Mouse (Mus musculus) brain, adult 2 months (tissue): ENCODE results near the gene Ddx46.
"Not testable (repeated sequence)": the region's sequence is repeated elsewhere in the genome, so short reads cannot be mapped to it uniquely, and the experiment has no call there.

Experiments
- DNase-seq: peaks from one replicate; pipeline ENCODE4 v3.0.0; 2011; ENCODE audit warnings: low read depth, low spot score

The Ddx46 gene

GRCm38 (mm10) chr13:55636185-55636983 lies 1.6 kb downstream of the Ddx46 start:
- DNase-seq: no peak

- DNase-seq: peak; percentile 74
These were observed 5.7 kb downstream of the Ddx46 start for GRCm38 (mm10) chr13:55640480-55640879.

GRCm38 (mm10) chr13:55644525-55644924 lies 9.7 kb downstream of the Ddx46 start:
- peak; percentile 27 for DNase-seq

GRCm38 (mm10) chr13:55650098-55650497 lies 15.3 kb downstream of the Ddx46 start:
- DNase-seq: no peak

GRCm38 (mm10) chr13:55650980-55651379 lies 16.2 kb downstream of the Ddx46 start:
- no peak for DNase-seq

GRCm38 (mm10) chr13:55668550-55668949 lies 33.7 kb downstream of the Ddx46 start:
- peak; percentile 20 for DNase-seq

GRCm38 (mm10) chr13:55672711-55673110 lies 37.9 kb downstream of the Ddx46 start:
- no peak for DNase-seq

GRCm38 (mm10) chr13:55677364-55677763 lies 42.5 kb downstream of the Ddx46 start:
- DNase-seq: no peak

- no peak for DNase-seq
These were observed 47.4 kb downstream of the Ddx46 start for GRCm38 (mm10) chr13:55682201-55682600.

GRCm38 (mm10) chr13:55683581-55683980 lies 48.8 kb downstream of the Ddx46 start:
- DNase-seq: peak; percentile 19

- DNase-seq: peak; percentile 27
These were observed 51.3 kb downstream of the Ddx46 start for GRCm38 (mm10) chr13:55686107-55686633.

GRCm38 (mm10) chr13:55687927-55688602 lies 53.2 kb downstream of the Ddx46 start:
- no peak for DNase-seq

- peak; percentile 94 for DNase-seq
These were observed 57.9 kb downstream of the Ddx46 start, which contains the start of gene B230219D22Rik for GRCm38 (mm10) chr13:55692535-55693242. TSS of gene B230219D22Rik (plus strand) at chr13:55693124.

GRCm38 (mm10) chr13:55693243-55693721 lies 58.5 kb downstream of the Ddx46 start:
- DNase-seq: peak; percentile 41

GRCm38 (mm10) chr13:55694110-55694509 lies 59.3 kb downstream of the Ddx46 start:
- peak; percentile 37 for DNase-seq

GRCm38 (mm10) chr13:55695989-55696388 lies 61.2 kb downstream of the Ddx46 start:
- not testable (repeated sequence) for DNase-seq

- DNase-seq: no peak
These were observed 69.5 kb downstream of the Ddx46 start for GRCm38 (mm10) chr13:55704301-55704700.

GRCm38 (mm10) chr13:55712846-55713245 lies 78.0 kb downstream of the Ddx46 start:
- no peak for DNase-seq

- peak; percentile 93 for DNase-seq
These were observed 79.8 kb downstream of the Ddx46 start, which contains the start of gene Txndc15 for GRCm38 (mm10) chr13:55714501-55715166. TSS of gene Txndc15 (plus strand) at chr13:55714650.

GRCm38 (mm10) chr13:55715167-55715512 lies 80.3 kb downstream of the Ddx46 start:
- DNase-seq: no peak

- no peak for DNase-seq
These were observed 81.2 kb downstream of the Ddx46 start for GRCm38 (mm10) chr13:55715908-55716510.
